Mouse (Mus musculus): ENCODE measurements at regions not wholly inside any gene's neighbourhood (a gene's known extent, or its start where the extent isn't known, plus 50 kb on each side); places are given as distances from the start of the nearest gene placed in this dataset.

GRCm38 (mm10) chr9:14108798-14109197 is 166.1 kb upstream of the Sesn3 start:
- no peak for DNase-seq

DNA sequence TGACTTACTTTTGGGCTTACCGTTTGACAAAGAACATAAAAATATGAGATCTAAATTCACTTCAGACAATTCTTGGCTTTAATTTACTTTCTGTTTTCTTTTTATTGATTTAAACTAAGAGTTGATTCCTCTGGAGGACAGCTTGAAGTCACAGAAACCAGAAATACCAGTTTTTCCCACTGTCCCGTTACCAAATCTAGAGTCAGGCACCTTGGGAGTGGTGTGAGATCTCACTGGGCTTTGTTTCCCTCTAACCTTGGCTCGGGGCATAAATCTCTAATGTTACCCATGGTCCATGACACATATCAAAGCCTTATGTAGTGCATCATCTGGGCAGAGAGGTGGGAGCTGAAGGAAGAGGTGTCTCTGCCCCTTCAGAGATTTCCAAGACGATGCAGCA is 165.4 kb upstream of the Sesn3 start:
- no peak for DNase-seq

DNA sequence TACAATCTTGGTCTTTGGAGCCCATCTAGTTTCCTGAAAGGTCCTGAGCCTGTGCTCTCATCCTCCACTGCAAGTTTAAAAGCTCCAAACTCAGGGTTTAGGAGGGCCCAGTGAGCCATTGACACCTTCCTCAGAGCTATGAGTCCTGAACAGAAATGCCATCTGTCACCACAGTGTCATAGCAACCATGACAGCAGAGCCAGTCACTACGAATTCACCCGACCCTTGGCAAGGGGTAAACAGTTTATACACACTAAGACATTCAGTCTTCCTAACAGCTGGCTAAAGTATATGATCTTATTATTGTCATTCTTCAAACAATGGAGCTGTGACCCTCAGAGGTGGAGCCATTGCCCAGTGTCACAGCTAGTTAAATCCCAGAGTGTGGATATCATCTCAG is 163.2 kb upstream of the Sesn3 start:
- DNase-seq: no peak

DNA sequence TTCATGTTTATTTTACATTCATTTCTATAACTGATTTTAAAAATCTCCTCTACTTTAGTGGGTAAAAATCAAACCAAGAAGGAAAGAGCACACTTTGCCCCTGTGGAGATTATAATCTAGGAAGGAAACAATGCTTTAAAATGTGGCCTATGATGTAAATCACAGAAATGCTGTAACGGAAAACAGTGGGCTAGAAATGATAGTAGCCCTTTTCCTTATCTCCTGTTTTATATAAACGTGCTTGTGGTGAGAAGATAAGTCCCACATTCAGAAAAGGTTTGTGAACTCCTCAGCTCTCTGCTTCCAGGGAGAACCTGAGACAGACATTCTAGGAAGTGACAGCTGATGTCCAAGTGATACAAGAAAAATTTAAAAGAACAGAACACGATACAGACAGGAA is 159.3 kb upstream of the Sesn3 start:
- no peak for DNase-seq

GRCm38 (mm10) chr9:14116097-14116840 is 158.6 kb upstream of the Sesn3 start:
- no peak for DNase-seq

DNA sequence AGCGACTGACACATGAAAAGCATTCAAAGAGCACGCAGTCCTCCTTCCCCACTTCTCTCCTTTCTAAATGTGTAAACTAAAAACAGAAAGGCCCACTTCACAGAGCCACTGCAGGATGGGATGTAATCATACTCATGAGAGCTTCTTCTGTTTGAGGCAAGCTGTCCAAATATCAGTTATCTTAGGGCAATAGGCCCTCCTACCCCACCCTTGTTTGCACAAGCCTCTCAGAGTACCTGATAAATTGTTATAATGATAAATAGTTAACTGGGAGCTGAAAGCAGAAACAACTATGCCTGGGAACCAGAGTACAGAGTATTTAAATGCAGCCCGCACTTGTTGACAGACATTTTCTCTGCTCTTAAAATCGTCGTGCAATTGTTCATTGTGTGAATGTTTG is 141.5 kb upstream of the Sesn3 start:
- DNase-seq: no peak

DNA sequence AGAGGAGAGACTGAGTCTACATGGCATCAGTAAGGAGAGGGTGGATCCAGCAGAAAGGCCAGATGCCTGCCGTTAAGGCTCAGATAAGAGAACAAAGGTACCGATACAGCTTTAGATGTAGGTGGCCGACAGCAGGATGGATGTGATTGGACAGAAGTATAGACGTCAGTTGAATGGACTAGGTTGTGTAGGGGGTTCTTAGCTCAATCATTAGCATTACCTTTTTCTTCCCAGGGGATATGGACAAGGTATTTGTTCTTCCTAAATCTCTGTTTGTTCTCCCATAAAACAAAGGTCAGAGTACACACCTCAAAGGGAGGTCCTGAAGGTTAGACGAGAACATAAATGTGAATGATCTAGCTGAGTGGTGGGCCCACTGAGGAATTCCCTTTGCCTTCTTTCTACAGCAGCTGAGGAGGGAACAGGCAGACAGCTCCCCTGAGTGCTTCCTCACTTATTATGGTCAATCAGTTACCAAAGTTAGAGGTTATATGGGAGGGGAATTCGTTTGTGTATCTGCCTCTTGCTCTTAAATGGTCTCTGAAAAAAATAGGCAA is 139.9 kb upstream of the Sesn3 start:
- no peak for DNase-seq

DNA sequence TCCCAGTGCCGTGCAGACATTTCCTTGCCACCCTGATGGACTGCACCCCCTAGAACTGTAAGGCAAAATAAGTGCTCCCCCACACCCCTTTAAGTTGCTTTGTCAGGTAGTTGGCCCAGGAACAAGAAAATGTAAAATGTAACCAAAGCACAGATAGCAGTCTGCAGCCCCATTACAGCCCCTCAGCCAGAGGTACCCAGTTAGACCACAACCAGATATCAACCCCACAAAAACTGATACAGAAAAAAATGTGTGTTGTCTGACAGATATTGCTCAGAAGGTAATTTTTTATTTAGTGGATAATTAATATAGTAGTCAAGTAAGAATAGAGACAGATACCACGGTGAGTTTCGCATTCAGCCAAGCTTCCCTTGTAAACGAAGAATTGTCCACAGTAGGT is 133.5 kb upstream of the Sesn3 start:
- no peak for DNase-seq

DNA sequence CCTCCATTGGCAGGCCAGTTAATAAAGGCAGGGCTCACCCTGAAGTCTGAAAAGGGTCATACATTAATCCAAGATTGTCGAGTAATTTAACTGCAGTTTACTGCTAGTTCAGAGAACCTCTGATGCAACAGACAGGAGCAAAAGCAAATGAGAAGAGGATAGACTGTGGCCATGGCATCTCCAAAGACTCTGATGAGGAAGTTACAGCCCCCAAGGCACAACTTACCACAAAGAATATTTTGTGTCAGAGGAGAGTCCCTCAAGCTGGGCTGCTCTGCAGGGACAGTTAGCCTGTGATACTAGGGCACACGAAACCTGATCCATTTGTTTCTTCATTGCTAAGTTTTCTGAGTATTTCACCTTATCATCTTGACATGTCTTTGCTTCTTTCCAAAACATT is 130.9 kb upstream of the Sesn3 start:
- DNase-seq: no peak

DNA sequence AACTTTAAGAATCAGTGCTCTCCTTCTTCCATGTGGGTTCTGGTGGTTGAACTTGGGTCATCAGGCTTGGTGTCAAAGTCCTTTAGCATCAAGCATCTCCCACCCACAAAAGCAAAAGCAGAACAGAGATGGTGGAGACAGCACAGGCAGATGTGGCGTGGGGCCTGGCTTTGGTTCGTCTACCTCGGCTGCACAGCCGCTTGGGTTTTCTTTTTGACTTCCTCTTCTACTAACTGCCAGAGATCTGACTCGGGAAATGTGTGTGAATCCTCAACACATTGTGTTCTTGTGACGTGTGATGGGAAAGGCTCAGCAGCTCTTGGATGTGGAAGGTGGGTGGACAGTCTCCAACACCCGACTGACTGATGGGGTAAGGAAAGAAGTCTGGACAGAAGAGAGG is 127.8 kb upstream of the Sesn3 start:
- DNase-seq: peak; percentile 61

GRCm38 (mm10) chr9:14147731-14148130 is 127.1 kb upstream of the Sesn3 start:
- peak in 1 of 2 experiments; percentile 7 for DNase-seq

DNA sequence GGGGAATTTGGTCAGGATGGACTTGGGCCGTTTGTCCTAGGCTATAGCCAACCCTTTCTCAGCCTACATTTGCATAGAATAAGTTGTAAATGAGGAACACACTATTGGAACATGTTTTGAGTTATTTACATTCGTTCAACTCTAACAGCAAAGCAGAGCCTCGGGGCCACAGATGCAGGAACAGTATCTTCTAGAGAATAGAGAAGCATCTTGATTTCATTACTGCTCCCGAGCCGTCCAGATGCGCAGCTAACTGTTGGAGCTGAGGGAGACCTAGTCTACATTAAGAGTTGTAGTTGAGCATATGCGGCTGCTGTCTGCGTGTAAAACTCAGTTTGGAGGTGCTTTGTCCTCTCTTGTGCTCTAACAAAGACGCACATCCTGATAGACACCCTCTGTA is 124.6 kb upstream of the Sesn3 start:
- DNase-seq: no peak

DNA sequence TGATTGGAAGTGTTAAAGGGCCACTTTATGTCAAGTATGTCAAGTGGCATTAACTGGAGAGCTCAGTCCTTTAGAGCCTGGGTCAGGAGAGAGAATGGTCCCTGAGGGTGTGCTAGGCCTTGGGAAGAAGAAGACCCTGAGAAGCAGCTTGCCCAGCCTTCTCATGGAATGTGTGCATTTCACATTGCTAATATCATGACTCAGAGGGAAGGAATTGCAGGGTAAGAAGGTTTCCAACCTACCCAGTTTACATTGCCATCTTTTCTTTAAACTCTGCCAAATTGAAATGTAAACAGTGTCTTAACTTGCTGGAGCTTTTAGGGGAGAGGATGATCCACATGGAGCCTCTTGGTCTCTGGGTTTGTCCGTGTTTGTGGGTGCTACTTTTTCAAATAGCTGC is 117.9 kb upstream of the Sesn3 start:
- DNase-seq: no peak

DNA sequence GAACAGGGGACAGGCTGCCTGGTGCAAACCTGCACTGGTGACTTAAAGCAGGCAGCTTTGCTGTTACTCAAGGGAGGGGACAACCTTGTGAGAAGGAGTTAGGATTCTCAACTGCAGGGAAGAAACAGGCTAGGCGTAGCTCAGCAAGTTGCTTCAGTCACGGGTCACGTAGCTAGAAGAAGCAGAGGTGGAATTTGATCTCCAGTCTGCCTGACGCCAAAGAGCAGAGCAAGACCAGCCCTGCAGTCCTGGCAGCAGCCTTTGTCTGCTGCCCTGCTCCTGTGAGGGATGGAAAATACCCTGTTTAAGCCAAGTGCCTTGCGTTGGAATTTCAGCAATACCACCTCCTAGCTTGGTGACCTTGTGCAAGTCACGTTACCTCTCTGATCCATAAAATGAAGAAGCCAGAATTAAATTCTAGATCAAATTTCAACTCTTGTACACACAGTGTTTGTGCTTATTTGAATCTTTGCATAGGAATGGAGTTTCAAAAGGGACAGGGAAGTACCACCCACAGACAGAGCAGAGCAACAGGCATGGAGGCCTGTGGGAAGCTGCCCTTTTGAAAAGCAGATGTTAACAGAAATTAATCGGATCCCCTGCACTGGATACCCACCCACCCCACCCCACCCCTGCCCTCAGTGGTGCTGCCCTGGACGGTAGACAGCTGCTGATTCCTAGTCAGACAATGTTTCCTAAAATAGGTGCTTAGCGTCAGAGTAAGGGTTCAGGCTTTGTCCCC is 116.6 kb upstream of the Sesn3 start:
- DNase-seq: no peak

DNA sequence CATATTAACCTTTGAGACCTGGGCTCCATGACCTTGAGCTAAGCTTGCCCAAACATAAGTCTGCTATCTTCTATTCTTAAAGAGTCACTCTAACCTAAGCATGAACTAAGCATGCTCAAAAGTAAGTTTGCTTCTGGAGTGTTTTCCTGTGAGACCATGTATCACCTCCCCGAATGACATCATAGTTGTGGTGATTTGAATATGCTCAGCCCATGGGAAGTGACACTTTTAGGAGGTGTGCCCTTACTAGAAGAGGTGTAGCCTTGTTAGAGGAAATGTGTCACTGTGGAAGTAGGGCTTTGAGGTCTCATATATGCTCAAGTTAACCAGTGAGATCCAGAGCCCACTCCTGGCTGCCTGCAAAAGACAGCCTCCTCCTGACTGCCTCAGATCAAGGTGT is 114.7 kb upstream of the Sesn3 start:
- peak; percentile 31 to 46 for DNase-seq

DNA sequence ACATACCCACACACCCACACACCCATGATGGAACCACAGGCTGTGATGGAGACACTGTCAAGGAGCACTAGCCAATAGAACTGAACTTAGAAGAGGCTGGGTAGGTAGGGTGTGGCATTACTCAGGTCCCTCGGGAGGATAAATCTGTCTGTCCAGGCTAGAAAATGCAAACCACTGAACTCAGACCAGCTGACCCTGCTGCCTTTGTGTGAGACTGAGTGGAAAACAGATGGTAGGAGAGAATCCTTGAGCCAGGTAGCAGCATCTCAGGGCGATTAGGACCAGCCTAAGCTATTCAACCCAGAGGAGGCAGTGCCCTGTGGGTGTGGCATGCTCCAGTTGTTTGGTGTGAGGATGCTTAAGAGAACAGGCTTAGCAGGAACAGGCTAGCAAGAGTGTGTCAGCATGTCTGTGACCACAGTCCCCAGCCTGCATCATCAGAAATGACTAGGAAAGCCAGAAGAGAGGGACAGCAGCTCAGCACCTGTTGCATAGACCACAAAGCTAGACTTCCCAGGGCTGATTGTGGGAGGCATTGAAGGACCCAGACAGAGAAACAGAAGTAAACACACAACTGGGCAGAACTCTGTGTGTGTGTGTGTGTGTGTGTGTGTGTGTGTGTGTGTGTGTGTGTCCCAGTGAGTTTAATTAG is 103.2 kb upstream of the Sesn3 start:
- peak; percentile 8 to 20 for DNase-seq

DNA sequence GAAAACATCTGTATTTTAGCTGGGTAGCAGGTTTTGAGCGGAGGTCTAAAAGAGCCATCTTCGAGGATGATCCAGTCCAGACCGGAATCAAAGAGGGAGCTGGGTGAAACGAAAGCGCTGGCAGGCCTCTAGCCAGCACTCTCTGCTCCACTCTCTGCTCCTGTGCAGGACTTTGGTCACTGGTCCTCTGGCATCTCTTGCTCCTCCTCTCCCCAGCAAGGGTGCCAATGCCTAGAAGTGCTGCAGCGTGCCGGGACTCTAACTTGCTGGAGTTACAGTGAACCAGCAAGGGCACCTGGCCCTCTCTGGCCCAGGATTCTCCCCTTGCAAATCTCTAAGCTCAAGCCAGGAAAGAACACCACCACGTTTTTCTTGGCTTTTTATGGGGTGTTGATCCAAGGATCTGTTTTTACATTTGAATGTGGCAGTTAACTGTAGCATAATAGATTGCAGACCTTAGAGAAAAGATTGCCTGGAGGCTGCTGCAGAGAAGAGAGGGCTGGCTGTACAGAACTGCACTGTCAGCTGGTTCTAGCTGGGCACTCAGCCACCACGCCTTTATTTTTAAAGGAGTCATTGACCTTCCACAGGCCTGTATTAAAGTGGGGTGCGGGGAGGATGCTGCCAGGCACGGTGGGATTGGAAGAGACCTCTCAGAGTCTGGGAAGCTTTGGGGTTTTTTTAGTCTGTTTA is 101.1 kb upstream of the Sesn3 start:
- DNase-seq: no peak

- DNase-seq: no peak
Observed at GRCm38 (mm10) chr9:14174324-14175040, 100.4 kb upstream of the Sesn3 start.

GRCm38 (mm10) chr9:14175041-14175881 is 99.6 kb upstream of the Sesn3 start:
- DNase-seq: peak; percentile 21

GRCm38 (mm10) chr9:14179777-14180176 is 95.1 kb upstream of the Sesn3 start:
- no peak for DNase-seq

DNA sequence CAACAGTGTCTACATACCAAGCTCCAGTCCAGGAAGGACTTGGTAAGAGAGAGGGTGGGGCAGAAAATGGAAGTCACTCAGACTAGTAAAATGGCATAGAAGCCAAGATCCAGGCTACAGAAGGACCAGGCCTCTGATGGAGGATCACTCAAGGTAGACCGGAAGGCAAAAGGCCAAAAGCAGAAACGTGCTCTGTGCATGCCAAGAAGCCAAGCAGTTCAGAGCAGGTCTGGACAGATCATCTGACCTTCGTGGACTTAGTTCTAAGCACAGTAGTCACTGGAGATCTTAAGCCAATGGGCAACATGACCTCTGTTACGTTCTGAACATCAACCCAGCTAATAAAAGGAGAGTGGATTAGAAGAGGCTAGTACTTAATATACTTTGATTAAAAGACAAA is 90.6 kb upstream of the Sesn3 start:
- DNase-seq: no peak

DNA sequence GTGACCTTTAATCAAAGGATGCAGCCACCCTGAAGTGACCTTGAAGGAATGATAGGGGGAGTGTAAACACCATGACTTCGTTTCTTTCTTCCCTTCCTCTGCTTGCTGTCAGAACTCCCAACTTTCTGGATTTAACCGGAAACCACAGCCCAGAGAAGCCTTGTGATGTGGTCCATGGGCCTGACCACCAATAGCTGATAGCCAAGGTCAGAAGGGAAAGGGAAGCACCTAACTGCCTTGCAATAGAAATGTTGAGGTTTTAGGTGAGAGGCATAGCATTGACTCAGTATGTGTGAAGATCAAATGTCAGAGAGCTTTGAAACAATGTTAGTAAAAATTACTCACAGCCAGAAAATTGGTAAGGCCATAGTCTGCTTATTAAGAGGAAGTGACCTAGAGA is 89.2 kb upstream of the Sesn3 start:
- no peak for DNase-seq

Data from B cell, adult 2 months (primary cell).